ENCODE assay signal across 28 mouse cellular contexts in genomic region chr1:154038241-154038640, GRCm38 (mm10).
"Had no signal": no experiment of that assay in that cellular context is flagged by ENCODE, and none has a peak within 500 bp of the region (broad histone marks: within the 10 kb centered on the region; RNA-seq: fewer than 3 reads in every experiment).

No protein-coding gene starts in this region.

- H3K9me3 ChIP-seq: heart, embryonic 12.5 days; heart, embryonic 13.5 days; heart, embryonic 15.5 days; hindbrain, embryonic 10.5 days; hindbrain, embryonic 12.5 days; hindbrain, embryonic 13.5 days; hindbrain, embryonic 15.5 days; intestine, embryonic 15.5 days; kidney, embryonic 15.5 days had no signal

- H3K27me3 ChIP-seq: heart, embryonic 12.5 days; heart, embryonic 13.5 days; heart, embryonic 15.5 days; hindbrain, embryonic 12.5 days; hindbrain, embryonic 13.5 days; hindbrain, embryonic 15.5 days; intestine, embryonic 15.5 days; kidney, embryonic 15.5 days had no signal

- H3K36me3 ChIP-seq: heart, embryonic 12.5 days; heart, embryonic 13.5 days; heart, embryonic 15.5 days; hindbrain, embryonic 10.5 days; hindbrain, embryonic 12.5 days; hindbrain, embryonic 13.5 days; hindbrain, embryonic 15.5 days; intestine, embryonic 15.5 days; kidney, embryonic 15.5 days had no signal

- H3K4me3 ChIP-seq: heart, embryonic 12.5 days; heart, embryonic 13.5 days; heart, embryonic 15.5 days; hindbrain, embryonic 10.5 days; hindbrain, embryonic 12.5 days; hindbrain, embryonic 13.5 days; hindbrain, embryonic 15.5 days; intestine, embryonic 15.5 days; kidney, embryonic 15.5 days; layer of hippocampus, adult 2 months; left cerebral cortex, adult 2 months had no signal

- H3K4me1 ChIP-seq: hindbrain, embryonic 15.5 days; kidney, embryonic 15.5 days had no signal

- H3K27ac ChIP-seq: heart, embryonic 13.5 days; heart, embryonic 15.5 days; hindbrain, embryonic 10.5 days; hindbrain, embryonic 12.5 days; hindbrain, embryonic 13.5 days; hindbrain, embryonic 14.5 days; hindbrain, embryonic 15.5 days; hindbrain, postnatal 0 days; intestine, embryonic 15.5 days; kidney, embryonic 15.5 days; kidney, postnatal 0 days; layer of hippocampus, adult 2 months; left cerebral cortex, adult 2 months had no signal

- DNase-seq: heart, postnatal 10 days; heart, postnatal 14 days; kidney, adult 11 months; kidney, adult 18-20 months; kidney, adult 2 months; kidney, adult 8-10 months; kidney, adult 9 months; kidney, postnatal 10 days; kidney, postnatal 14 days; kidney, postnatal 25 days; kidney, postnatal 36 days; kidney, postnatal 4 days; layer of hippocampus, adult 9-11 months; layer of hippocampus, postnatal 36 days had no signal

- H3K9ac ChIP-seq: heart, embryonic 12.5 days; heart, embryonic 13.5 days; heart, embryonic 15.5 days; hindbrain, embryonic 12.5 days; hindbrain, embryonic 13.5 days; hindbrain, embryonic 14.5 days; hindbrain, embryonic 15.5 days; intestine, embryonic 15.5 days; kidney, embryonic 15.5 days had no signal
